Mouse (Mus musculus) bone marrow macrophage, adult 2 months (primary cell): ENCODE measurements around the gene Ppp1r14c.

Experiments used
- CTCF ChIP-seq: IDR thresholded peaks from 2 replicates; pipeline ENCODE4 v1.5.1; 2012; ENCODE audit warnings: low read depth, mild to moderate bottlenecking, low read length, moderate library complexity
- POLR2A ChIP-seq: IDR thresholded peaks from 2 replicates; pipeline ENCODE4 v1.6.1; 2012; ENCODE audit warnings: mild to moderate bottlenecking, low read depth, low read length, borderline replicate concordance

DNA sequence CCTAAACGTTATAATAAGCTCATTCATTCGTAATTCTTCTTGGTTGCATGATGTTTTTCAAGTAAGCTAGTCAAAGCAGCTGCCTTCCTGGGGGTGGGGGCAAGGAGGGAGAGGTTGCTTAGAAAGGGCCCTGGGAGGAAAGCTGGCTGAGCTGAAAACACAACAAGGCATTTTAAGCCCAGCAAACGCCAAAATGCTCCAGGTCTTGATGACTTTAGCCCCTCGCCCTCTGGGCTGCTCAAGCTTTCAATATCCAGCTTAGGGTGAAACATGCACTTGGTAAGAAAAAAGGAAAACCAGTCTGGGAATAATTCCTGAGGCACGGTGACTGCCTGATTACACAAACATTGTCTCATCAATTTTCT is 204 bp upstream of the Ppp1r14c start:
- no peak for TF ChIP-seq CTCF
- TF ChIP-seq POLR2A, result no peak
